Mouse (Mus musculus): Measurements from ENCODE around the gene Trim33. TPM values are rescaled to one million over a fixed set of nuclear protein-coding genes. Genes with fewer than 3 reads are reported as not detected.
A peak's percentile ranks its signal among the peaks of the same experiment; 100 is the strongest.

Gene Trim33
- polyA plus RNA-seq, 1 experiment from 2014 or later, result 41.5 TPM

DNA sequence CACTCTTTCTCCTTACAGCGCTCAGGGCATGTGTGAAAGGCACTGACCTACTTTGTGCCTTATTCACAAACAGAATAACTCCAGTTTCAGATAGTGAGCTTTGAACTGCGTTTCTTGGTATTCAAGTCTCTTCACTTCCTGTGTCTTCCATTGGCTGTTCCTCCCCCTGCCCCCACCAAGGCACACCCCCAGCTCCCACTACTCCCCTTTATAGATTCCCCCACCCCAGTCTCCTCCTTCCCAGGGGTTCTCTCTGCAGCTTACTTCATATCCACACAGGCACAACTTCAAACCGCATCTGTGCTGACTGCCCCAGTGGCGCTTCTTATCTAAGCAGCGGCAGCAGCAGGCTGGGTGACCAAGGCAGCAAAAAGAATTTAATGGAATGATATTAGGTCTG, 105.9 kb downstream of the Trim33 start:
- DNase-seq (ENCODE audit: low spot score) (no peak), ATAC-seq (replicated peaks; ENCODE audit: low FRiP score) (no peak)
- Histone ChIP-seq H3K4me2 (ENCODE audit: low read depth, low read length, severe bottlenecking) (no peak overlapping the region), H3K4me1 (replicated peaks; ENCODE audit: control insufficient read depth, insufficient read depth, low read length) (no peaks in the 10 kb centered on the region), H3K9ac (ENCODE audit: low read length) (no peak overlapping the region), H3K36me3 (ENCODE audit: control insufficient read depth, insufficient read depth, low read length) (no peaks in the 10 kb centered on the region), H3K4me3 (ENCODE audit: low read depth, low read length) (no peak overlapping the region), H3K27ac (ENCODE audit: low read depth, low read length) (no peak overlapping the region), H3K9me3 (ENCODE audit: control insufficient read depth, low read length) (0 out of 2 replicates have a peak, but pooled peaks cover 3% of the 10 kb centered on the region), H3K27me3 (ENCODE audit: control insufficient read depth, insufficient read depth, low read length) (no peaks in the 10 kb centered on the region)
- WGBS, result 92% methylated on average over 5 of the region's 5 CpGs

DNA sequence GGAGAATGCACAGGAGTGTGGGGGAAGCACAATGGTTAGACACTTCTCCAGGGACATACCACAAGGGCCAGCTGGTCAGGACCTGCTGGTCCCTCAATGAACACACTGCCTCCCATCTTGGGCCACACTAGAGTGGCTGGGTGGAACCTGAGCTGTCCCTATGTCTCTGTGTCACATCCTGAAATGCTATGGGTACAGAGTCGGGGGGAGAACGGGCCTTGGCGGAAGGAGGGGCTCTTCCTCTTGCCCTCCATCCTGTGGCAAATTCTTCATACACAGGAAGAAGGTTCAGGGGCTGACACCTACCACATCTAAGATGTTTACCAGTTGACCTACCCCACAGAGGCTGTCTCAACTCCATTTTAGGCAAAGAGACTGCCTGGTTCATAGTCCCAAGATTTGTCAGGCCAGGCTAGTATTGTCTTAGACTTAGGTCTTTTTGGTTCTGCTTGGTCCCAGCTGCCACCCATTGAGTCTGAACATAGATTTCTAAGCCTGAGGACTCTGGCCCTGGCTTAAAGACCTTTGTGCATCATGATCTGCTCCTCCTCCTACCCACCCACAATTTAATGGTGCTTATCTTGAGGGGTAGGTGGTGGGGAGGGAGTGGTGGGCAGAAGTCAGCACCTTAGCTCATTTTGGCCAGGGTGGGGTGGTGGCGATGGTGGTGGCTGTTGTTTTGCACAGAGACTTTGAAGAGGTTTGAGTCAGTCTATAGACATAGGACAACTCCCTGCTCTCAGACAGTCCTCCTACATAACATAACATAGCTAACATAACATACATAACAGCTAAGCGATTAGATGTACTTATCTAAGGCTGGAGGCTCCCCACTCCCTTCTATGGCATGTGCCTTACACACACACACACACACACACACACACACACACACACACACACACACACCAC, 106.5 kb downstream of the Trim33 start:
- Histone ChIP-seq H3K36me3 (ENCODE audit: control insufficient read depth, insufficient read depth, low read length) (no peaks in the 10 kb centered on the region), H3K4me1 (replicated peaks; ENCODE audit: control insufficient read depth, insufficient read depth, low read length) (no peaks in the 10 kb centered on the region), H3K27ac (ENCODE audit: low read depth, low read length) (no peak overlapping the region), H3K9ac (ENCODE audit: low read length) (no peak overlapping the region), H3K9me3 (ENCODE audit: control insufficient read depth, low read length) (0 out of 2 replicates have a peak, but pooled peaks cover 3% of the 10 kb centered on the region), H3K27me3 (ENCODE audit: control insufficient read depth, insufficient read depth, low read length) (no peaks in the 10 kb centered on the region), H3K4me3 (ENCODE audit: low read depth, low read length) (no peak overlapping the region), H3K4me2 (ENCODE audit: low read depth, low read length, severe bottlenecking) (no peak overlapping the region)
- no peak for ATAC-seq (replicated peaks; ENCODE audit: low FRiP score)
- DNase-seq (ENCODE audit: low spot score), result no peak
- 91% methylated on average over 5 of the region's 5 CpGs for WGBS

DNA sequence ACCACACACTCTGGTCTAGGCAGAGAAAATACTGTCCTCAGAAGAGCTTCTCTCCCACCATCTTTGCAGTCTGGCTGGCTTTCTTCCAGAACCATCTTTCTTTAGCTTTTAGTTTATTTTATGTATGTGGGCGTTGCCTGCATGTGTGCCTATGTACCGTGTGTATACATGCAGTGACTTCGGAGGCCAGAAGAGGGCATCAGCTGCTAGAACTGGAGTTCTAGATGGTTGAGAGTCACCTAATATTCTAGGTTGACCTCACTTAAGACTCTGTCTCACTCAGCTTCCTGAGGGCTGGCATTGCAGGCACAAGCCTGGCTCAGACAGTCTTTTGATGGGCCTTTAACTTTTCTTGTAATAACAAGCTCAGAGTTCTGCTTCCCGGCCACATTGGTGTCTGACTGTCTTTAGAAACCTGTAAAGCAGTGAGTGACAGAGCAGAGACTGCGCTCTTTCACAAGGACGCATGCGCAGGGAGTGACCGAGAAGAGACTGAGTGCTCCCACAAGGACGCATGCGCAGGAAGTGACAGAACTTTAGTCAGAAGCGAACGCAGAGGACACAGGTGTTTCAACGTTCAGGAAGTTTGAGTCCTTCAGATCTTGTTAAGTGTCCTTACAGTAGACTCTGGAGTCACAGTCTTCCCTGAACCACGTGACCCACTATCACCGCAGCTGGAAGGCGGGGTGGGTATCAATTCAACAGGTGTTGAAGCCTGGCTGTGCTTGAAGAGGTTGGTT, 107.4 kb downstream of the Trim33 start:
- Histone ChIP-seq H3K27me3 (ENCODE audit: control insufficient read depth, insufficient read depth, low read length) (no peaks in the 10 kb centered on the region), H3K4me1 (replicated peaks; ENCODE audit: control insufficient read depth, insufficient read depth, low read length) (no peaks in the 10 kb centered on the region), H3K27ac (ENCODE audit: low read depth, low read length) (no peak overlapping the region), H3K4me2 (ENCODE audit: low read depth, low read length, severe bottlenecking) (no peak overlapping the region), H3K4me3 (ENCODE audit: low read depth, low read length) (no peak overlapping the region), H3K36me3 (ENCODE audit: control insufficient read depth, insufficient read depth, low read length) (no peaks in the 10 kb centered on the region), H3K9ac (ENCODE audit: low read length) (no peak overlapping the region), H3K9me3 (ENCODE audit: control insufficient read depth, low read length) (0 out of 2 replicates have a peak, but pooled peaks cover 3% of the 10 kb centered on the region)
- 89% methylated on average over 16 of the region's 16 CpGs for WGBS
- ATAC-seq (replicated peaks; ENCODE audit: low FRiP score) (no peak), DNase-seq (ENCODE audit: low spot score) (no peak)

DNA sequence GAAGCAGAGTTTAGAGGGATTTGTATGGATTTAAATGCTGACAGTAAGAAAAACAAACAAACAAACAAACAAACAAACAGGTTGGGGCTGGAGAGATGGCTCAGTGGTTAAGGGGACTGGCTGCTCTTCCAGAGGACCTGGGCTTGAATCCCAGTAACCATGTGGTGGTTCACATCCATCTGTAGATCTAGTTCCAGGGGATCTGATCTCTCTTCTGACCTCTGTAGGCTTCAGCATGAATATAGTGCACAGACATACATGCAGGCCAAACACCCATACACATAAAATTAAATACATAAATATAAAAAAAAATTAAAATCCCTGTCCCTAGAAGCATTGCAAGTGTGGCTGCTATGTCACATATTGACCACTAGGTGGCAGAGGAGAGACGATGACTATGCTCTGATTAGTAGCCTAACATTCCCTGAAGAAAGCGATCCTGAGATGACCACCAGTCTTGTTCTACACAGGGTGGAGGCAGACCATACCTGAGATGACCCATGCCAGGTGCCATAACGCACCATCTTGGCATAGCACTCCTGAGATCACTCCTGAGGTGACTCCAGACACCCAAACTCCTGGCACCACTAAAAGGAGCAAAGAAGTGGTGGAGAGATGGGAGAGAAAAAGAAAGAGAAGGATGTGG, 113.6 kb downstream of the Trim33 start:
- H3K4me3 ChIP-seq (ENCODE audit: low read depth, low read length), result no peak overlapping the region
- H3K27ac ChIP-seq (ENCODE audit: low read depth, low read length), result no peak overlapping the region
- no peaks in the 10 kb centered on the region for H3K36me3 ChIP-seq (ENCODE audit: control insufficient read depth, insufficient read depth, low read length)
- H3K9ac ChIP-seq (ENCODE audit: low read length), result no peak overlapping the region
- ATAC-seq (replicated peaks; ENCODE audit: low FRiP score) (peak; percentile 63), DNase-seq (ENCODE audit: low spot score) (no peak)
- H3K4me1 ChIP-seq (replicated peaks; ENCODE audit: control insufficient read depth, insufficient read depth, low read length), result no peaks in the 10 kb centered on the region
- no peaks in the 10 kb centered on the region for H3K27me3 ChIP-seq (ENCODE audit: control insufficient read depth, insufficient read depth, low read length)
- H3K9me3 ChIP-seq (ENCODE audit: control insufficient read depth, low read length), result no peaks in the 10 kb centered on the region
- WGBS, result 5% methylated on average over 3 of the region's 3 CpGs
- H3K4me2 ChIP-seq (ENCODE audit: low read depth, low read length, severe bottlenecking), result no peak overlapping the region

DNA sequence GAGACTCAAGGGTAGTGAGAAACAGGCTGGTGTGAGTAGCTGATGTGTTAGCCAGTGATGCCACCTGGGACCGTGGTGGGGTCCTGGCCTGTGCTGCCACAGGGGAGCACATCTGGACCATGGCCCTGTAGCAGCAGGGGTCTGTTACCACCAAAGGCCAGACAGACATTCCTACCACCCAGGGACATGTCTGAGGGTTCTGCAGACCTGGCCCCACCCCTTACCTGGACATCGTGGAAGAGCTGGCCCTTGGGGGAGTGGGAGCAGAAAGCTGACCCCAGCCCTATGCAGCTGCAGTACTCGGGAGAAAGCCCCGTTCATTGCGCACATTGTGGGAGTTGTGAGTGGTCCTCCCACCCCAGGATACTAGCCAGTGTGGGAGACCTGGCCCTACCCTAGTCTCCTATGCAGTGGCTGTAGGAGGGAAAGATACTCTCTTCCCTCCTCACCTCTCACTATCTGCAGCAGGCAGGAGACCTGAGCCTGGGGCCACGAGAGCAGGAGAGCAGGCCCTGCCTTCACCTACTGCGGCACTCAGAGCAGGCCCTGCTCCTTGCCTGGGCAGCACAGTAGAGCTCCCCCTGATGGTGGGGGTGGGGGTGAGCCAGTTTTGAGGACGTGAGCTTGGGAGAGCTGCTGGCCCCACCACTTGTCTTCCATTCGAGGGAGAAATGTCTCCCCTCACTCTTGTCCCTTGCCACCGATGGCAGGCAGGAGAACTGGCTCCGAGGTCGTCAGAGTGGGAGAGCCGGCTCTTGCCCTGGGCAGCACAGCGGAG, 114.4 kb downstream of the Trim33 start:
- H3K27me3 ChIP-seq (ENCODE audit: control insufficient read depth, insufficient read depth, low read length), result no peaks in the 10 kb centered on the region
- no peaks in the 10 kb centered on the region for H3K36me3 ChIP-seq (ENCODE audit: control insufficient read depth, insufficient read depth, low read length)
- DNase-seq (ENCODE audit: low spot score) (peak; percentile 52), ATAC-seq (replicated peaks; ENCODE audit: low FRiP score) (0 out of 2 replicates have a peak, but pooled peaks have one; percentile 36)
- no peak overlapping the region for H3K4me2 ChIP-seq (ENCODE audit: low read depth, low read length, severe bottlenecking)
- H3K4me1 ChIP-seq (replicated peaks; ENCODE audit: control insufficient read depth, insufficient read depth, low read length), result no peaks in the 10 kb centered on the region
- no peak overlapping the region for H3K4me3 ChIP-seq (ENCODE audit: low read depth, low read length)
- no peaks in the 10 kb centered on the region for H3K9me3 ChIP-seq (ENCODE audit: control insufficient read depth, low read length)
- no peak overlapping the region for H3K27ac ChIP-seq (ENCODE audit: low read depth, low read length)
- 82% methylated on average over 14 of the region's 14 CpGs for WGBS
- no peak overlapping the region for H3K9ac ChIP-seq (ENCODE audit: low read length)

DNA sequence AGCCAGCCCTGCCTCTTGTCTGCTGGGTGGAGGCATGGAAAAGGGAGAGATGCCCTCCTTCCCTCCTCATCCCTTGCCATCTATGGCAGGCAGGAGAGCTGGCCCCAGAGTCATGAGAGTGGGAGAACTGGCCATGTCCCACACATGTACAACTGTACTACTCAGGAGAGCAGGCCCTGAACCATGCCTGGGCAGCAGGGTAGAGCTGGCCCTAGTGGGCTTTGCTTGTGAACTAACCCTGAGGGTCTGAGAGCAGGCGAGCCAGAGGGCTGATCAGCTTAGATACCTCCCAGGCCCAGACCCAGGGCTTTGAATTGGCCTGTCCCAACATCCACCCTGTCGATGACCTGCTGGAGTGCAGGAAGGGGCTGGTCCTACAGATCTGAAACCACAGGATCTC, 115.0 kb downstream of the Trim33 start:
- H3K27ac ChIP-seq (ENCODE audit: low read depth, low read length), result no peak overlapping the region

GRCm38 (mm10) chr3:103397523-103397922, 118.4 kb downstream of the Trim33 start:
- no peaks in the 10 kb centered on the region for H3K36me3 ChIP-seq (ENCODE audit: control insufficient read depth, insufficient read depth, low read length)
- H3K27ac ChIP-seq (ENCODE audit: low read depth, low read length), result no peak overlapping the region
- no peaks in the 10 kb centered on the region for H3K27me3 ChIP-seq (ENCODE audit: control insufficient read depth, insufficient read depth, low read length)
- ATAC-seq (replicated peaks; ENCODE audit: low FRiP score) (no peak), DNase-seq (ENCODE audit: low spot score) (no peak)
- no peak overlapping the region for H3K9ac ChIP-seq (ENCODE audit: low read length)
- no peak overlapping the region for H3K4me3 ChIP-seq (ENCODE audit: low read depth, low read length)
- H3K4me1 ChIP-seq (replicated peaks; ENCODE audit: control insufficient read depth, insufficient read depth, low read length), result no peaks in the 10 kb centered on the region
- H3K4me2 ChIP-seq (ENCODE audit: low read depth, low read length, severe bottlenecking), result no peak overlapping the region
- 85% methylated on average over 3 of the region's 3 CpGs for WGBS
- H3K9me3 ChIP-seq (ENCODE audit: control insufficient read depth, low read length), result no peaks in the 10 kb centered on the region

More for the DNA sequence above, 115.0 kb downstream of the Trim33 start:
- no peaks in the 10 kb centered on the region for H3K36me3 ChIP-seq (ENCODE audit: control insufficient read depth, insufficient read depth, low read length)
- no peaks in the 10 kb centered on the region for H3K9me3 ChIP-seq (ENCODE audit: control insufficient read depth, low read length)
- no peaks in the 10 kb centered on the region for H3K4me1 ChIP-seq (replicated peaks; ENCODE audit: control insufficient read depth, insufficient read depth, low read length)
- ATAC-seq (replicated peaks; ENCODE audit: low FRiP score) (no peak), DNase-seq (ENCODE audit: low spot score) (no peak)
- H3K4me2 ChIP-seq (ENCODE audit: low read depth, low read length, severe bottlenecking), result no peak overlapping the region
- no peaks in the 10 kb centered on the region for H3K27me3 ChIP-seq (ENCODE audit: control insufficient read depth, insufficient read depth, low read length)
- H3K4me3 ChIP-seq (ENCODE audit: low read depth, low read length), result no peak overlapping the region
- H3K9ac ChIP-seq (ENCODE audit: low read length), result no peak overlapping the region
- WGBS, result 87% methylated on average over 2 of the region's 2 CpGs

- Histone ChIP-seq H3K4me3 (ENCODE audit: low read depth, low read length) (no peak overlapping the region), H3K9me3 (ENCODE audit: control insufficient read depth, low read length) (no peaks in the 10 kb centered on the region), H3K9ac (ENCODE audit: low read length) (no peak overlapping the region), H3K27me3 (ENCODE audit: control insufficient read depth, insufficient read depth, low read length) (no peaks in the 10 kb centered on the region), H3K4me1 (replicated peaks; ENCODE audit: control insufficient read depth, insufficient read depth, low read length) (no peaks in the 10 kb centered on the region), H3K4me2 (ENCODE audit: low read depth, low read length, severe bottlenecking) (no peak overlapping the region), H3K27ac (ENCODE audit: low read depth, low read length) (no peak overlapping the region), H3K36me3 (ENCODE audit: control insufficient read depth, insufficient read depth, low read length) (no peaks in the 10 kb centered on the region)
- WGBS, result 87% methylated on average over 6 of the region's 6 CpGs
- ATAC-seq (replicated peaks; ENCODE audit: low FRiP score) (no peak), DNase-seq (ENCODE audit: low spot score) (no peak)
These were observed 121.7 kb downstream of the Trim33 start for GRCm38 (mm10) chr3:103400807-103401206.

Data from forebrain, embryonic 11.5 days (tissue).